ENCODE assay signal across 8 mouse cellular contexts in genomic region chr1:179668836-179669537, GRCm38 (mm10). TPM values are rescaled to one million over a fixed set of nuclear protein-coding genes. Genes with fewer than 3 reads are reported as not detected.
DNase-seq lines count a peak whose midpoint lies in the region; ATAC-seq and TF ChIP-seq lines count a peak whose summit lies in the region.

No protein-coding gene starts in this region.

- H3K4me3 ChIP-seq in embryonic facial prominence, embryonic 13.5 days, result peak overlapping the region; percentile 80
- peak overlapping the region; percentile 72 for H3K4me3 ChIP-seq in midbrain, postnatal 0 days (ENCODE audit: low read depth, low read length)

- DNase-seq in CD4-positive, CD25-positive, alpha-beta regulatory T cell, adult 2 months (ENCODE audit: low read depth, low spot score), result peak; percentile 13
- peak; percentile 67 for DNase-seq in 416B (ENCODE audit: low read depth)
- DNase-seq in kidney, postnatal 14 days, result peak; percentile 12
- peak; percentile 62 for DNase-seq in midbrain, postnatal 0 days (ENCODE audit: low spot score)
- no peak for DNase-seq in urinary bladder, postnatal 14 days (ENCODE audit: low spot score)
- no peak for DNase-seq in cerebellum, adult 11 months

- ATAC-seq in CD4-positive, CD25-positive, alpha-beta regulatory T cell, adult 4 months, result no peak
- ATAC-seq in embryonic facial prominence, embryonic 13.5 days (ENCODE audit: insufficient number of reproducible peaks, insufficient read depth, low FRiP score, low TSS enrichment, low read depth), result no peak
- 0 out of 2 replicates have a peak, but pooled peaks have one; percentile 14 for ATAC-seq in midbrain, postnatal 0 days (ENCODE audit: low FRiP score)

- peak overlapping the region; percentile 90 for H3K9ac ChIP-seq in embryonic facial prominence, embryonic 13.5 days
- H3K9ac ChIP-seq in midbrain, postnatal 0 days (replicated peaks; ENCODE audit: low read length, poor library complexity, severe bottlenecking), result peak overlapping the region; percentile 77

- WGBS in embryonic facial prominence, embryonic 13.5 days, result 18% methylated on average over 12 of the region's 12 CpGs
- WGBS in midbrain, postnatal 0 days, result 14% methylated on average over 12 of the region's 12 CpGs

- peaks cover 12% of the 10 kb centered on the region for H3K4me1 ChIP-seq in embryonic facial prominence, embryonic 13.5 days
- H3K4me1 ChIP-seq in midbrain, postnatal 0 days (ENCODE audit: insufficient read depth, low read length), result peaks cover 11% of the 10 kb centered on the region; the same call in 1 of the 2 replicates

- no peaks in the 10 kb centered on the region for H3K27me3 ChIP-seq in embryonic facial prominence, embryonic 13.5 days
- H3K27me3 ChIP-seq in midbrain, postnatal 0 days (ENCODE audit: insufficient read depth, low read length), result no peaks in the 10 kb centered on the region

- TF ChIP-seq CTCF in midbrain, postnatal 0 days (IDR thresholded peaks at IDR 0.05), result peak; percentile 41

- H3K27ac ChIP-seq in embryonic facial prominence, embryonic 13.5 days, result peak overlapping the region; percentile 78; the same call in 1 of the 2 replicates
- peak overlapping the region; percentile 79 for H3K27ac ChIP-seq in midbrain, postnatal 0 days (ENCODE audit: low read depth, low read length)

- no peaks in the 10 kb centered on the region for H3K9me3 ChIP-seq in embryonic facial prominence, embryonic 13.5 days
- H3K9me3 ChIP-seq in midbrain, postnatal 0 days (ENCODE audit: low read length), result no peaks in the 10 kb centered on the region

- H3K4me2 ChIP-seq in embryonic facial prominence, embryonic 13.5 days, result peak overlapping the region; percentile 72
- H3K4me2 ChIP-seq in midbrain, postnatal 0 days (ENCODE audit: low read depth, low read length, poor library complexity, severe bottlenecking), result peak overlapping the region; percentile 68

- peaks cover 24% of the 10 kb centered on the region for H3K36me3 ChIP-seq in embryonic facial prominence, embryonic 13.5 days
- H3K36me3 ChIP-seq in midbrain, postnatal 0 days (ENCODE audit: insufficient read depth, low read length), result peaks cover 20% of the 10 kb centered on the region; the same call in 1 of the 2 replicates

RNA-seq across cellular contexts. Expression of gene Sccpdh, which starts 1.0 kb away (rescaled TPM):
- 10 to 100 TPM; 10.1 to 16.1 TPM for polyA plus RNA-seq in CD4-positive, CD25-positive, alpha-beta regulatory T cell, adult 4 months (2017; shearing (Covaris generic))
- polyA plus RNA-seq in embryonic facial prominence, embryonic 13.5 days (2015; fragmentation: Nextera tagmentation; extraction: Ambion mirVana), result 64.1 and 67.0 TPM in 2 replicates
- 92.2 and 117 TPM in 2 replicates for total RNA-seq in midbrain, postnatal 0 days (2014; rRNA removed)
- 190 and 195 TPM in 2 replicates for polyA plus RNA-seq in midbrain, postnatal 0 days (2015; fragmentation: Nextera tagmentation; extraction: Ambion mirVana)

Comparison
In these comparisons a context has a peak if more than half of its experiments do, and no peak if none do; other contexts are left out.
1. DNase-seq: peak in CD4-positive, CD25-positive, alpha-beta regulatory T cell, adult 2 months (single experiment), 416B (single experiment), kidney, postnatal 14 days (single experiment) and midbrain, postnatal 0 days (single experiment); none in urinary bladder, postnatal 14 days (single experiment) and cerebellum, adult 11 months (single experiment).